Mouse (Mus musculus): Measurements from ENCODE around the gene Fgfr2. TPM values are rescaled to one million over a fixed set of nuclear protein-coding genes. Genes with fewer than 3 reads are reported as not detected.

The Fgfr2 gene
- polyA plus RNA-seq, 1 experiment from 2014 or later: 133 TPM

DNA sequence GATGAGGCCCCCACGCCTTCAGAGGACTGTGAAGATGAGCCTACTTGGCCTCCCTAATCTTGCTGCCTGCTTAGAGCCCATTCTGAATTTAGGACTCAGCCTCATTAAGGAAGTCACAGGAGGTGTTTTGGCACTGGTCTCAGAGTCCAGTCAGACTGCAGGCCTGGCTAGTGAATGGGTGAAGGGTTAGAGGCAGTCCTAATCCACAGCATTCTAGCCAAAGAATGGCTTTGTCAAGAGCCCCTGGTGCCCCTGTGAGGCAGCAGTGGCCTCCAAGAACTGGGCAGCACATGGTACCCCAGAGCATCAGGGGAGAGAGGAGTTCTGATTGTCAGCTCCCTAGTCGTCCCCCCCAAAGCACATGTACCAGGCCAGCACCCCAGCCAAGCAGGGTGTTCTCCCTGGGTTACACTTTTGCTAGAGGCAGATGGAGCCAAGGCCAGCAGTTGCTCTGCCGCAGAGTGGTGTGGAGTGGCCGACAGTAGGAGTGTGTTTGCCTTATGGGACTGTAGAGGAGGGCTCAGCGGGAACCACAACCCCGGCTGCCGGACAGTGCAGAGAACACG lies 418.8 kb downstream of the Fgfr2 start:
- ATAC-seq (ENCODE audit: low FRiP score, low TSS enrichment): no peak
- no peaks in the 10 kb centered on the region for H3K36me3 ChIP-seq (ENCODE audit: control insufficient read depth, insufficient read depth, low read length)
- H3K27me3 ChIP-seq (ENCODE audit: control insufficient read depth, insufficient read depth, low read length): no peaks in the 10 kb centered on the region
- H3K4me2 ChIP-seq (replicated peaks; ENCODE audit: low read depth, low read length): no peak overlapping the region
- WGBS: 82% methylated on average over 8 of the region's 8 CpGs
- no peak overlapping the region for H3K27ac ChIP-seq (ENCODE audit: low read depth, low read length)
- no peaks in the 10 kb centered on the region for H3K4me1 ChIP-seq (ENCODE audit: control insufficient read depth, insufficient read depth, low read length)
- no peak overlapping the region for H3K4me3 ChIP-seq (ENCODE audit: low read length)
- H3K9me3 ChIP-seq (ENCODE audit: control insufficient read depth, low read length): no peaks in the 10 kb centered on the region
- no peak overlapping the region for H3K9ac ChIP-seq (ENCODE audit: low read depth, low read length)

DNA sequence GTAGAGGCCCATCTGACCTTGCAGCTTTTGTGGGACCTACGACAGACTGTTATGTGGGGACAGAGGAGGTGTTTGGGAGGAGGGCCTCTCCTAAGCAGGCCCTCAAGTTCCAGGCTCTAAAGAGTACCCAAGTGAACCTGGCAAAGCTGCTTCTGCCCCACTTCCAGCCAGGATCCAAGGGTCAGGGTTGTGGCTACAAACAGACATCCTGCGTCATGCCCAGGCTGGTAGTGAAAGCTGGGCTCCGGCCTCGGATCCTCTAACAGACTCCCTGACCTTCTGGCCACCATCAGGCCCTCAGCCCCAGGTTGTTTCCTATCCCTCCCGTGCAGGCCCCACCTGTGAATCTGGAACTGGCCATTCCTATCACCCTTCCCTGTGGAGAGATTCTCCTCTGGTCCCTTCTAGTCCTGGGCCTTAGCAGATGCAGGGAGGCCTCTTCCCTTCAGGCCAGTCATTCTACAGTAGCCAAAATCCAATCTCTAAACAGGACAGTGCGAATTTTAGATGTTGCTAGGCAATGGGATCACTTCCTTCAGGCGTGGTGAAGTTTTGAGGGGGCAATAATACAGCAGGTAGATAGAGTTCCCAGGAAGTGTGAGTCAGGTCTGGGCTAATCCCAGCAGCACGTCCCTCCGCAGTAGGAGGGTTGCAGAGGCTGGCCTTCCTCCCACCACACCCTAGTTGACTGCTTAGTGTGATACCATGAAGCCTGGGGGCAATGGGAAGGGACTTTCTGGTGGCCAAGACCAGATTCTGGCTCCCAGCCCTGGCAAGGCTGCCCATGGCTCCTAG lies 419.4 kb downstream of the Fgfr2 start:
- Histone ChIP-seq H3K27me3 (ENCODE audit: control insufficient read depth, insufficient read depth, low read length) (no peaks in the 10 kb centered on the region), H3K27ac (ENCODE audit: low read depth, low read length) (no peak overlapping the region), H3K4me1 (ENCODE audit: control insufficient read depth, insufficient read depth, low read length) (no peaks in the 10 kb centered on the region), H3K9ac (ENCODE audit: low read depth, low read length) (no peak overlapping the region), H3K36me3 (ENCODE audit: control insufficient read depth, insufficient read depth, low read length) (no peaks in the 10 kb centered on the region), H3K4me2 (replicated peaks; ENCODE audit: low read depth, low read length) (no peak overlapping the region), H3K4me3 (ENCODE audit: low read length) (no peak overlapping the region), H3K9me3 (ENCODE audit: control insufficient read depth, low read length) (no peaks in the 10 kb centered on the region)
- WGBS: 80% methylated on average over 9 of the region's 9 CpGs
- ATAC-seq (ENCODE audit: low FRiP score, low TSS enrichment): no peak

DNA sequence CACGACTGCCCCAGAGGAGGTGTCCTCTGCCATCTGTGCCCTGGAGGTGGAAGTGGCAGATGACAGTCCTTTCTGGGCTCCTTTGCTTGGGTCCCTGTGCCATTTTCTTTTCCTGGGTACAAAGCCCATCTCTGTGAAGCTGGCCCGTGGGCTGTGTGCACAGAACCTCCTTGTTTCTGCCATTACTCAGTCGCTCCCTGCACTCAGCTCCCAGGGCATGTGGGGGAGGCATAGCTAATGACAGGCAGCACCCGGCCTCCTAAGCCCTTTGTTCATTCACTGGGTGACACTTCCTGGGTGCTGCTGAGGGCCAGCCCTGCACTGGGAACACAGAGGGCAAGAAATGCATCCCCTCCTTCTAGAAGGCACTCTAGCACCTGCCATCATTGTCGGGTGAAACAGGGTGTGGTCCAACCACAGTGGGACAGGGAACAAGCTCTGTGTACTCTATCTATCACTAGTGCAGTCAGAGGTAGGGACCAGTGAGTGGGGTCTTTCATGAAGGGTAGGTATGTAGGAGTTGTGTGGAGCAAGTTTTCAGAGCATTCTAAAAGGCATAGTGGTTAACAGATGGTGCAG lies 420.6 kb downstream of the Fgfr2 start:
- H3K27me3 ChIP-seq (ENCODE audit: control insufficient read depth, insufficient read depth, low read length): no peaks in the 10 kb centered on the region
- no peak for ATAC-seq (ENCODE audit: low FRiP score, low TSS enrichment)
- 79% methylated on average over 5 of the region's 5 CpGs for WGBS

DNA sequence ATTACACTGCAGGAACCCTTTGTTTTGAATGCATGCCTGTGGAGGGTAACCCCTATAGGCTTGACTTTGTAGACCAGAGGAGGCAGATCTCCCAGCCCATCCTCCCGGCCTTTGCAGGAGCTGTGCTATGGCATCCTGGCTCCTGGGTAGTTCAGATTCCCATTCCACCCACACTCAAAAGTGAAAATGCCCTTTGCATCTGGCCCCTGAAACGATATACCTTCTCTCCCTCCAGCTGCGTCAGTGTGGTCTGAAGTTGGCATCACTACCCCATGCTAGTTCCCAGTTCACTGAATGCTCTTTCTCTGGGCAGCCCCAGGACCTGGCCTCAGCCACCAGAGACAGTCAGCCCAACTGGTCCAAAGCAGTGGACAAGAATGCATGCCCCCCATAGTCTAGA lies 421.1 kb downstream of the Fgfr2 start:
- Histone ChIP-seq H3K4me1 (ENCODE audit: control insufficient read depth, insufficient read depth, low read length) (no peaks in the 10 kb centered on the region), H3K4me2 (replicated peaks; ENCODE audit: low read depth, low read length) (no peak overlapping the region), H3K4me3 (ENCODE audit: low read length) (no peak overlapping the region), H3K36me3 (ENCODE audit: control insufficient read depth, insufficient read depth, low read length) (no peaks in the 10 kb centered on the region), H3K9me3 (ENCODE audit: control insufficient read depth, low read length) (no peaks in the 10 kb centered on the region), H3K27me3 (ENCODE audit: control insufficient read depth, insufficient read depth, low read length) (no peaks in the 10 kb centered on the region), H3K9ac (ENCODE audit: low read depth, low read length) (no peak overlapping the region), H3K27ac (ENCODE audit: low read depth, low read length) (no peak overlapping the region)
- WGBS: 84% methylated on average over 3 of the region's 3 CpGs
- ATAC-seq (ENCODE audit: low FRiP score, low TSS enrichment): no peak

More for the DNA sequence above, 420.6 kb downstream of the Fgfr2 start:
- Histone ChIP-seq H3K9me3 (ENCODE audit: control insufficient read depth, low read length) (no peaks in the 10 kb centered on the region), H3K9ac (ENCODE audit: low read depth, low read length) (no peak overlapping the region), H3K27ac (ENCODE audit: low read depth, low read length) (no peak overlapping the region), H3K4me3 (ENCODE audit: low read length) (no peak overlapping the region), H3K4me1 (ENCODE audit: control insufficient read depth, insufficient read depth, low read length) (no peaks in the 10 kb centered on the region), H3K4me2 (replicated peaks; ENCODE audit: low read depth, low read length) (no peak overlapping the region), H3K36me3 (ENCODE audit: control insufficient read depth, insufficient read depth, low read length) (no peaks in the 10 kb centered on the region)

DNA sequence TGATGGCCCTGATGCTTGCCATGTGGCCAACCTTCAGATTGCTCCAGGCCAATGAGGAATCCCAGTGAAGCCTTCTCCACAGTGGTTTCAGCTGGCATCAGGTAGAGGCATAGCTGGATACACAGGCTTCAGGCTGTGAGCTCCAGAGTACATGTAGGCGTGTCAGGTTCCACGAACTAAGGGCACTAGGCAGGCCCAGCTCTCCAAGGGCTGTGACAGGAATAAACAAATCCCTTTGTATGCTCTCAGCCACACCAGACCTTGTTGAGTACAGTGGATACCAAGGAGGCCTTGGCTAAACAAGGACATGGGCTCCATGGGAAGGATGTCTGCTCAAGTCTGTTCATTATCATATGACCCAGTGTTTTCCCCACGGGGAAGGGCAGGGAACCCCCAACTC lies 421.7 kb downstream of the Fgfr2 start:
- H3K27ac ChIP-seq (ENCODE audit: low read depth, low read length): no peak overlapping the region
- H3K9me3 ChIP-seq (ENCODE audit: control insufficient read depth, low read length): no peaks in the 10 kb centered on the region
- no peak overlapping the region for H3K4me2 ChIP-seq (replicated peaks; ENCODE audit: low read depth, low read length)
- ATAC-seq (ENCODE audit: low FRiP score, low TSS enrichment): no peak
- H3K4me3 ChIP-seq (ENCODE audit: low read length): no peak overlapping the region
- H3K4me1 ChIP-seq (ENCODE audit: control insufficient read depth, insufficient read depth, low read length): no peaks in the 10 kb centered on the region
- H3K9ac ChIP-seq (ENCODE audit: low read depth, low read length): no peak overlapping the region
- H3K36me3 ChIP-seq (ENCODE audit: control insufficient read depth, insufficient read depth, low read length): no peaks in the 10 kb centered on the region
- 88% methylated on average over 3 of the region's 3 CpGs for WGBS
- H3K27me3 ChIP-seq (ENCODE audit: control insufficient read depth, insufficient read depth, low read length): no peaks in the 10 kb centered on the region

DNA sequence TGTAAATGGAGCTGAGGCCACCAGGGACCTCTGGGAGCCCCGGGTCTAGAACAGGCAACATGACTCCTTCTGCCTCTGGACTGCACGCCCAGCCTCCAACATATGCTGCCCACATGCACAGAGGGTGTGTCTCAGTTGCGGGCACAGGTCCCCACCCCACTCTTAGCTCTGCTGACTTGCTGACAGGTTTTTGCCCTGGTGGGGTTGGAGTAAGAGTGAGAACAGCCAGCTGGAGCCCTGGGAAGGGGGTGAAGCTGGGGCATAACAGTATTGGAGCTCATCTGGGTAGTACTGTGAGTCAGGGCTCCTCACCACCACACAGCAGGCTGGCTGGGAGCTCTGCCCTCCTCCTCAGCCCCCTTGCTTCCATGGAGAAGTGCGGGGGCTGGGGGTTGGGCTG lies 423.0 kb downstream of the Fgfr2 start:
- H3K27me3 ChIP-seq (ENCODE audit: control insufficient read depth, insufficient read depth, low read length): no peaks in the 10 kb centered on the region
- ATAC-seq (ENCODE audit: low FRiP score, low TSS enrichment): no peak
- H3K9me3 ChIP-seq (ENCODE audit: control insufficient read depth, low read length): no peaks in the 10 kb centered on the region
- H3K9ac ChIP-seq (ENCODE audit: low read depth, low read length): no peak overlapping the region
- H3K36me3 ChIP-seq (ENCODE audit: control insufficient read depth, insufficient read depth, low read length): no peaks in the 10 kb centered on the region
- H3K4me3 ChIP-seq (ENCODE audit: low read length): no peak overlapping the region
- H3K27ac ChIP-seq (ENCODE audit: low read depth, low read length): no peak overlapping the region
- H3K4me2 ChIP-seq (replicated peaks; ENCODE audit: low read depth, low read length): no peak overlapping the region
- 80% methylated on average over 4 of the region's 4 CpGs for WGBS
- H3K4me1 ChIP-seq (ENCODE audit: control insufficient read depth, insufficient read depth, low read length): no peaks in the 10 kb centered on the region

DNA sequence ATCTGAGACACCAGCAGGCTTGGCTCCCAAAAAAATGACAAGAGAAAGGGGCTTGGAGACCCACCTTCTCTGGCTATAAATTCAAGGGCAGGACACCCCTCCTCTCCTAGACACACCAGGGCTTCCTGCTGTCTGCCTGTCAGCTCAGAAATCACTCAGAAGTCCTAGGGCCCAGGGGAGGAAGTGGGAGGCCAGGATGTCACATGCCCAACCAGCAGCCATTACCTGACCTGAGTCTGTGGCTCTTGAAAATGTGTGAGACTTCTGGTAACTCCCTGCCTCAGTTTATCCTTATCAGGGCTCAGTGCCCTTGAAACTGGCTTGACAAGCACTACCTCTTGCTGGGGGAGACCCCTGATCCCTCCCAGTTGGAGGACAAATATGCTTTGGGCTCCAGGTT lies 423.5 kb downstream of the Fgfr2 start:
- H3K27me3 ChIP-seq (ENCODE audit: control insufficient read depth, insufficient read depth, low read length): no peaks in the 10 kb centered on the region
- no peaks in the 10 kb centered on the region for H3K36me3 ChIP-seq (ENCODE audit: control insufficient read depth, insufficient read depth, low read length)
- H3K4me3 ChIP-seq (ENCODE audit: low read length): no peak overlapping the region
- H3K9ac ChIP-seq (ENCODE audit: low read depth, low read length): no peak overlapping the region
- no peaks in the 10 kb centered on the region for H3K9me3 ChIP-seq (ENCODE audit: control insufficient read depth, low read length)
- H3K4me2 ChIP-seq (replicated peaks; ENCODE audit: low read depth, low read length): no peak overlapping the region
- no peak for ATAC-seq (ENCODE audit: low FRiP score, low TSS enrichment)
- no peak overlapping the region for H3K27ac ChIP-seq (ENCODE audit: low read depth, low read length)
- no peaks in the 10 kb centered on the region for H3K4me1 ChIP-seq (ENCODE audit: control insufficient read depth, insufficient read depth, low read length)

DNA sequence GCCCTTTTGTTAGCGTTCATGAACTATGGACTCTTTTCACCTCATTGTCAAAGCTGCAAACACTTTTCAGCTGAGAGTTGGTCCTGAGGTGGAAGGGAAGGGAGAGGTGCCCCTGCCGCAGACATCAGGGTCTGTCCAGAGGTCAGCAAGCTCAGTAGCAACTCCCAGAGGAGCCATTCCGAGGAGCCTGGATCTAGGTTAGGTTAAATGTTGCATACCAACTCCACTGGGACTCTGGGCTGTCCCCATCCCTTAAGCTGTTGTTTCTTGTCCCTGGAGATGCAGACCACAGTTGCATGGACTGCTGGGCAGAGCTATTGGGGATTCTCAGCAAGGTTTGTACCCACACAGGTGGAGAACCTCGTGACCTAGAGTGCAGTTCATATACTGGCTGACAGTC lies 424.0 kb downstream of the Fgfr2 start:
- Histone ChIP-seq H3K27me3 (ENCODE audit: control insufficient read depth, insufficient read depth, low read length) (no peaks in the 10 kb centered on the region), H3K9me3 (ENCODE audit: control insufficient read depth, low read length) (no peaks in the 10 kb centered on the region), H3K36me3 (ENCODE audit: control insufficient read depth, insufficient read depth, low read length) (no peaks in the 10 kb centered on the region), H3K4me2 (replicated peaks; ENCODE audit: low read depth, low read length) (no peak overlapping the region), H3K9ac (ENCODE audit: low read depth, low read length) (no peak overlapping the region), H3K4me3 (ENCODE audit: low read length) (no peak overlapping the region), H3K27ac (ENCODE audit: low read depth, low read length) (no peak overlapping the region), H3K4me1 (ENCODE audit: control insufficient read depth, insufficient read depth, low read length) (no peaks in the 10 kb centered on the region)
- 62% methylated on average over 4 of the region's 4 CpGs for WGBS
- no peak for ATAC-seq (ENCODE audit: low FRiP score, low TSS enrichment)

DNA sequence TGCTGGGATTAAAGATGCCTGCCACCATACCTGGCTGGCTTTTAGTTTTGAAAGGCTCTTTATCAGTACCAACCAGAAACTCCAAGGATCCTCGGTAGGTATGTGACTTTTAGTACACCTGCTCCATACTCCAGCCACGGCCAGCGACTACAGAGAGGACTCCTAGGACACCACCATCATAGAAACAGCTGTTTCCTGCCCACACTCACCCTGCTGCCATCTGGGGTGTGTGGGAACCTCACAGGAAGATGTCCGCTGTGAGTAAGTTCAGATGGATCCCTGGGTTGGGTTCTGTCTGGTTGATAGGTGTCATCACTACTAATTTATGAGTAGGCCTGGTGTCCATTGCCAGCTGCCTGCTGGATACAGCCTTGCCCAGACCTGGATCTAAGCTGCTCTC lies 424.4 kb downstream of the Fgfr2 start:
- H3K4me2 ChIP-seq (replicated peaks; ENCODE audit: low read depth, low read length): no peak overlapping the region
- H3K4me1 ChIP-seq (ENCODE audit: control insufficient read depth, insufficient read depth, low read length): no peaks in the 10 kb centered on the region
- H3K36me3 ChIP-seq (ENCODE audit: control insufficient read depth, insufficient read depth, low read length): no peaks in the 10 kb centered on the region
- no peak overlapping the region for H3K4me3 ChIP-seq (ENCODE audit: low read length)
- no peaks in the 10 kb centered on the region for H3K9me3 ChIP-seq (ENCODE audit: control insufficient read depth, low read length)
- WGBS: 87% methylated on average over 4 of the region's 4 CpGs
- H3K9ac ChIP-seq (ENCODE audit: low read depth, low read length): no peak overlapping the region
- H3K27ac ChIP-seq (ENCODE audit: low read depth, low read length): no peak overlapping the region
- no peaks in the 10 kb centered on the region for H3K27me3 ChIP-seq (ENCODE audit: control insufficient read depth, insufficient read depth, low read length)
- no peak for ATAC-seq (ENCODE audit: low FRiP score, low TSS enrichment)

Data from kidney, embryonic 14.5 days (tissue).